Mouse (Mus musculus): ENCODE measurements around the gene Bclaf3.
A peak's percentile ranks its signal among the peaks of the same experiment; 100 is the strongest.

Bclaf3 gene

GRCm38 (mm10) chrX:159626907-159627587 lies 100.6 kb downstream of the Bclaf3 start, which contains the start of gene Sh3kbp1:
Gene Sh3kbp1 (plus strand): TSS chrX:159627272.
- DNase-seq (ENCODE audit: low spot score) = peak; percentile 9

GRCm38 (mm10) chrX:159627588-159628566 lies 101.4 kb downstream of the Bclaf3 start:
- no peak for DNase-seq (ENCODE audit: low spot score)

- no peak for DNase-seq (ENCODE audit: low spot score)
Observed at GRCm38 (mm10) chrX:159628629-159629028, 102.1 kb downstream of the Bclaf3 start.

- no peak for DNase-seq (ENCODE audit: low spot score)
Observed at GRCm38 (mm10) chrX:159629203-159629602, 102.7 kb downstream of the Bclaf3 start.

GRCm38 (mm10) chrX:159638500-159639227 lies 112.2 kb downstream of the Bclaf3 start:
- no peak for DNase-seq (ENCODE audit: low spot score)

- no peak for DNase-seq (ENCODE audit: low spot score)
Observed at GRCm38 (mm10) chrX:159639991-159640390, 113.5 kb downstream of the Bclaf3 start.
